Mouse (Mus musculus) stomach, adult 2 months (tissue): ENCODE data around the gene Ogfod2. TPM values are rescaled to one million over a fixed set of nuclear protein-coding genes. Genes with fewer than 3 reads are reported as not detected.

Experiments used
- polyA plus RNA-seq: library from polyadenylated mRNA; depleted of rRNA; stranded (reverse); fragments of >200 nt; gene quantifications from 2 replicates; pipeline ENCODE4 v1.2.3, GENCODE M21; 2012; rRNA removed

The Ogfod2 gene
- polyA plus RNA-seq, result 45.3 and 85.6 TPM in 2 replicates

GRCm38 (mm10) chr5:124111742-124112497, at the start of gene Ogfod2:
Ogfod2 (plus strand) TSS chr5:124112297.

GRCm38 (mm10) chr5:124095596-124096232, 16.4 kb upstream of the Ogfod2 start, which contains the start of gene Abcb9:
Abcb9 (minus strand) TSS chr5:124095798.

GRCm38 (mm10) chr5:124115990-124116845, 4.1 kb downstream of the Ogfod2 start, which contains the start of gene Arl6ip4:
Arl6ip4 (plus strand) TSS chr5:124116089.

Other genes starting within 250 kb of the Ogfod2 start
- gene Hcar2, start 246.8 kb upstream of the Ogfod2 start, polyA plus RNA-seq, result 5.4 and 7.4 TPM in 2 replicates
- 2.0 and 2.5 TPM in 2 replicates for gene Hcar1, start 232.3 kb upstream of the Ogfod2 start, polyA plus RNA-seq
- gene Denr, start 205.1 kb upstream of the Ogfod2 start, polyA plus RNA-seq, result 1.1 and 4.4 TPM in 2 replicates
- gene Gm43518, start 184.9 kb upstream of the Ogfod2 start, polyA plus RNA-seq, result 0.14 TPM in 1 of 2 replicates, not detected in the other
- 0.24 and 0.44 TPM in 2 replicates for gene Ccdc62, start 181.6 kb upstream of the Ogfod2 start, polyA plus RNA-seq
- 23.9 and 27.6 TPM in 2 replicates for gene Hip1r, start 138.7 kb upstream of the Ogfod2 start, polyA plus RNA-seq
- 46.1 and 61.4 TPM in 2 replicates for gene Vps37b, start 80.0 kb upstream of the Ogfod2 start, polyA plus RNA-seq
- 15.6 and 22.1 TPM in 2 replicates for gene Abcb9, start 16.5 kb upstream of the Ogfod2 start, polyA plus RNA-seq
- 9.9 and 13.7 TPM in 2 replicates for gene Arl6ip4, start 3.8 kb downstream of the Ogfod2 start, polyA plus RNA-seq
- 18.4 and 19.5 TPM in 2 replicates for gene Pitpnm2, start 137.5 kb downstream of the Ogfod2 start, polyA plus RNA-seq
- 0.40 and 0.56 TPM in 2 replicates for gene Mphosph9, start 215.7 kb downstream of the Ogfod2 start, polyA plus RNA-seq
- 1.1 and 1.5 TPM in 2 replicates for gene 2810006K23Rik, start 215.8 kb downstream of the Ogfod2 start, polyA plus RNA-seq